Mouse (Mus musculus) MEL (cell line): ENCODE results near the gene Myom1. TPM values are rescaled to one million over a fixed set of nuclear protein-coding genes. Genes with fewer than 3 reads are reported as not detected.
A peak's percentile ranks its signal among the peaks of the same experiment; 100 is the strongest.

ENCODE experiments used
- DNase-seq: peaks from one replicate; pipeline ENCODE4 v3.0.0; 2011; ENCODE audit warnings: low read depth, low spot score
- H3K27ac ChIP-seq: 2 replicates; pipeline ENCODE4 v1.5.1; 2012; ENCODE audit warnings: low read depth, mild to moderate bottlenecking, control low read depth, low read length, moderate library complexity; ENCODE audit not compliant: control insufficient read depth
- H3K27me3 ChIP-seq, 2 experiments: fragments of 150-350 bp in 1 of 2; sonication (generic) in 1 of 2; 2 replicates each; pipeline ENCODE4 v1.6.1; 2012; ENCODE audit warnings: low read length in 2 of 2, mild to moderate bottlenecking in 2 of 2, improper control_type of control experiment in 1 of 2, moderate library complexity in 1 of 2; ENCODE audit not compliant: insufficient read depth in 2 of 2, control insufficient read depth in 1 of 2
- H3K36me3 ChIP-seq, 2 experiments: 2 replicates each; pipeline ENCODE4 v1.6.1; 2012 to 2014; ENCODE audit warnings: low read length in 2 of 2, improper control_type of control experiment in 1 of 2, inconsistent platforms in 1 of 2, mild to moderate bottlenecking in 1 of 2; ENCODE audit not compliant: insufficient read depth in 2 of 2, control insufficient read depth in 1 of 2
- H3K4me1 ChIP-seq, 2 experiments: fragments of 150-350 bp in 1 of 2; sonication (generic) in 1 of 2; 2 replicates each; pipeline ENCODE4 v1.6.1; 2012; ENCODE audit warnings: low read length in 2 of 2, improper control_type of control experiment in 1 of 2, mild to moderate bottlenecking in 1 of 2; ENCODE audit not compliant: insufficient read depth in 2 of 2, control insufficient read depth in 1 of 2
- H3K4me3 ChIP-seq, 2 experiments: fragments of 150-350 bp in 1 of 2; sonication (generic) in 1 of 2; 2 replicates each; pipeline ENCODE4 v1.5.1; 2012; ENCODE audit warnings: low read depth in 2 of 2, low read length in 2 of 2, mild to moderate bottlenecking in 2 of 2, moderate library complexity in 2 of 2, control low read depth in 1 of 2, improper control_type of control experiment in 1 of 2; ENCODE audit not compliant: control insufficient read depth in 1 of 2, insufficient read depth in 1 of 2
- H3K79me2 ChIP-seq: 2 replicates; pipeline ENCODE4 v1.6.1; 2012; ENCODE audit warnings: mild to moderate bottlenecking, low read length, moderate library complexity; ENCODE audit not compliant: control insufficient read depth, poor library complexity, insufficient read depth
- H3K9ac ChIP-seq: 2 replicates; pipeline ENCODE4 v1.6.1; 2012; ENCODE audit warnings: low read depth, mild to moderate bottlenecking, control low read depth, low read length, moderate library complexity; ENCODE audit not compliant: control insufficient read depth, poor library complexity, severe bottlenecking
- H3K9me3 ChIP-seq: fragments of 150-350 bp; sonication (generic); replicated peaks from 2 replicates; pipeline ENCODE4 v1.6.1; 2012; ENCODE audit warnings: mild to moderate bottlenecking, low read length, improper control_type of control experiment, moderate library complexity; ENCODE audit not compliant: insufficient read depth
- CHD2 ChIP-seq: IDR thresholded peaks from 2 replicates; pipeline ENCODE4 v1.6.1; 2011; ENCODE audit warnings: low read length, improper control_type of control experiment
- ETS1 ChIP-seq: IDR thresholded peaks from 2 replicates; pipeline ENCODE4 v1.6.1; 2012; ENCODE audit warnings: low read depth, mild to moderate bottlenecking, inconsistent platforms, low read length, improper control_type of control experiment, moderate library complexity
- GATA1 ChIP-seq: IDR thresholded peaks from 2 replicates; pipeline ENCODE4 v1.6.1; 2011; ENCODE audit warnings: low read depth, low read length, improper control_type of control experiment
- HCFC1 ChIP-seq: IDR thresholded peaks from 2 replicates; pipeline ENCODE4 v1.6.1; 2012; ENCODE audit warnings: low read depth, mild to moderate bottlenecking, inconsistent platforms, low read length, improper control_type of control experiment, moderate library complexity
- MAFK ChIP-seq: IDR thresholded peaks from 2 replicates; pipeline ENCODE4 v1.6.1; 2011; ENCODE audit warnings: low read depth, mild to moderate bottlenecking, low read length, improper control_type of control experiment, borderline replicate concordance
- MAX ChIP-seq: IDR thresholded peaks from 2 replicates; pipeline ENCODE4 v1.6.1; 2011; ENCODE audit warnings: low read length, improper control_type of control experiment
- NELFE ChIP-seq: IDR thresholded peaks from 2 replicates; pipeline ENCODE4 v1.6.1; 2011; ENCODE audit warnings: low read depth, low read length, improper control_type of control experiment
- SMC3 ChIP-seq: IDR thresholded peaks from 2 replicates; pipeline ENCODE4 v1.6.1; 2011; ENCODE audit warnings: low read depth, low read length, improper control_type of control experiment
- TBP ChIP-seq: IDR thresholded peaks from 2 replicates; pipeline ENCODE4 v1.8.0; 2011; ENCODE audit warnings: low read depth, low read length, improper control_type of control experiment
- ZC3H11A ChIP-seq: IDR thresholded peaks from 2 replicates; pipeline ENCODE4 v1.6.1; 2012; ENCODE audit warnings: low read depth, mild to moderate bottlenecking, inconsistent platforms, low read length, improper control_type of control experiment
- polyA plus RNA-seq, 2 experiments: library from polyadenylated mRNA; stranded (reverse) in 1 of 2; unstranded in 1 of 2; fragments of >175 nt in 1 of 2; fragments of >200 nt in 1 of 2; gene quantifications; 2 replicates each; pipeline versions ENCODE4 v1.2.1 to v1.2.4; 2012; ENCODE audit warnings: low replicate concordance in 2 of 2, low read depth in 1 of 2; ENCODE audit not compliant: insufficient read length in 2 of 2, insufficient read depth in 1 of 2, missing spikeins in 1 of 2
- total RNA-seq: library from RNA; depleted of rRNA; stranded (reverse); fragments of 300-350 nt; gene quantifications from 2 replicates; pipeline ENCODE4 v1.2.3, GENCODE M21; 2012

Gene Myom1
- total and polyA plus RNA-seq, 3 experiments: 0.65 to 0.79 TPM; not detected in 1

DNA sequence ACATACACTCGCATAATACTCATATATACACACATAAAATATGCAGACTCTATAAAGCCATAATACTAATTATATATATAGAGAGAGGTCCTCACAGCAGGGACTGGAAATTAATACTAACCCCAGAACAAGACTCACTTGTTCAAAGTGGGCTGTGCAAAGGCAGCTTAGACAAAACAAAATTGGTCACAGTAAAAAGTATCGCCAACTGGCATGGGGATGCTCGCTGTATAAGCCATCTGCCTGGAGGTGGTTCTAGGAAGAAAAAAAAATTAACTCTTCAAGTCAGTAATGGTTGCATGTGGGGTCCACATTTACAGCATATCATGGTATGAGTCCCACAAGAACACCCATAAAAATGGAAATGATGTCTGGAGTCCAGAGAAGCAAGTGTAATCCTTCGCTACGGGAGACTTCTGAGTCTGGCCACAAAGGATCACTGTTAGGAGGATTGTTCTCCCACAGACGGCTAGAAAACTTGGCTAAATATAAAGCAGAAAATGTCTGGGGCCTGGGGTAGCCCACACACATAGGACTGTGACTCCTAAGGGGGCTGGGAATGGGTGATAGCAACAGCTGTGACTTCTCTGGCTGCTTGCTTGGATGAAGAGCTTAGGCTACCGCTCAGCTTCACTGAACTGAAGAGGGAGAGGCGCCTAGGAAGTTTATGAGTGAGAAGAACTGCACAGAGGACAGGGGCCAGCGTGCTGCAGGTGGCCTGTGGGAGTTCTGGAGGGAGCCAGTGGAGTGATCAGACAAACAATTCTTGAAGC, 127.2 kb downstream of the Myom1 start:
- Histone ChIP-seq H3K9ac (no peak overlapping the region), H3K27me3 (no peaks in the 10 kb centered on the region), H3K4me3 (no peak overlapping the region), H3K36me3 (peaks cover 0 to 8% of the 10 kb centered on the region in 2 experiments; a peak in 2 of 4 replicates), H3K9me3 (no peaks in the 10 kb centered on the region), H3K79me2 (no peaks in the 10 kb centered on the region), H3K27ac (no peak overlapping the region), H3K4me1 (peaks cover 10 to 19% of the 10 kb centered on the region in 2 experiments)
- no peak for TF ChIP-seq ZC3H11A
- no peak for TF ChIP-seq HCFC1
- no peak for TF ChIP-seq MAX
- DNase-seq: no peak

DNA sequence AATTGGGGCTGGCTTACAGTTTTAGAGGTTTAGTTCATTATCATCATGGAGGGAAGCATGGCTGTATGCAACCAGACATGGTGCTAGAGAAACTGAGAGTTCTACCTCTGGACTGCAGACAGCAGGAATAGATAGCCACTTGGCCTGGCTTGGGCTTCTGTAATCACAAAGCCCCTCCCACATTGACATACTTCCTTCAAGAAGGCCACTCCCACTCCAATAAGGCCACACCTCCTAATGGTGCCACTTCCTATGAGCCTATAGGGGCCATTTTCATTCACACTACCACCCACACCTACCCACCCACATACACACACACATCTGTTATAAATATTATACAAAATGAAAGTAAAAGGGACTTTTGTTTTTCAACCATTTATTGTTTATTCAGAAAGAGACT, 129.8 kb downstream of the Myom1 start:
- Histone ChIP-seq H3K27ac (no peak overlapping the region), H3K27me3 (no peaks in the 10 kb centered on the region), H3K9me3 (no peaks in the 10 kb centered on the region), H3K9ac (no peak overlapping the region), H3K36me3 (peaks cover 0 to 3% of the 10 kb centered on the region in 2 experiments; a peak in 2 of 4 replicates), H3K4me3 (peak overlapping the region in 1 of 2 experiments; percentile 32; a peak in 2 of 4 replicates), H3K79me2 (no peaks in the 10 kb centered on the region), H3K4me1 (peaks cover 0 to 5% of the 10 kb centered on the region in 2 experiments; a peak in 1 of 4 replicates)
- peak; percentile 81 for DNase-seq
- no peak for TF ChIP-seq TBP
- TF ChIP-seq ETS1: no peak
- no peak for TF ChIP-seq MAFK
- TF ChIP-seq SMC3: no peak
- no peak for TF ChIP-seq GATA1
- TF ChIP-seq NELFE: no peak
- no peak for TF ChIP-seq CHD2

DNA sequence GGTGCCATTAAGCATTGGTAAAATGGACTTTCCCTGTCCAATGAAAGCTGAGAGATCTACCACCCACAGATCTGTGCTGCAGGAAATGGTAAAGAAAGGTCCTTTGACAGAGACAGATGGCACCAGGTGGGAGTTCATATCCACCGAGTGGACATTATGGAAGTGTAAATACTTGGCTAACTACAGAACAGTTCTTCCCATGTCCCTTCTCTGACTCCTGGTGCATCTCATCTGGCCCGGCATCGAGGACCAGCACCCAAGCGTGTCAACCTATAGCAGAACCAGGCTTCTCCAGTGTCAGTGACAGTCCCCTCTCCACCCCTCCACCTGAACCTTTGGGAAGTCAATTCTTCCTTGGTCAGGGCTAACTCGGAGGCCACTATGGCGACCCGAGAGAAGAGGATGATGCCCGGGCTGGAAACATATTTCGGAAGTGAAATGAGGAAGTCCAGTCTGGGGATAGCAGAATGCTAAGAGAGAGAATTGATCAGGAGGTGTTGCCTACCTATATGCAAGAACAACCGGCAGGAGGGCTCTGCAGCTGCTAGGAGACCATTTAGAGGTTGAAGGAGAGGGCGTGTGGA, 130.5 kb downstream of the Myom1 start:
- H3K4me3 ChIP-seq: peak overlapping the region; percentile 16 to 32; a peak in 2 of 4 replicates
- TF ChIP-seq TBP (peak; percentile 46; the same call in 1 of the 2 replicates), HCFC1 (no peak)
- no peaks in the 10 kb centered on the region for H3K9me3 ChIP-seq
- H3K79me2 ChIP-seq: no peaks in the 10 kb centered on the region
- no peak for DNase-seq
- peaks cover 0 to 5% of the 10 kb centered on the region in 2 experiments; a peak in 1 of 4 replicates for H3K4me1 ChIP-seq
- H3K36me3 ChIP-seq: peaks cover 0 to 3% of the 10 kb centered on the region in 2 experiments; a peak in 2 of 4 replicates
- no peak overlapping the region for H3K9ac ChIP-seq
- H3K27ac ChIP-seq: no peak overlapping the region
- H3K27me3 ChIP-seq: no peaks in the 10 kb centered on the region
